Mouse (Mus musculus) lung, postnatal 0 days (tissue): ENCODE data around the gene Ecpas. TPM values are rescaled to one million over a fixed set of nuclear protein-coding genes. Genes with fewer than 3 reads are reported as not detected.

Experiments
- ATAC-seq: fragments of 200-750 bp; cut with Nextera tagmentation; 2 replicates; pipeline ENCODE4 v1.8.0; 2017; ENCODE audit warnings: moderate library complexity
- DNase-seq: peaks from one replicate; pipeline ENCODE4 v3.0.0-alpha.2; 2016; ENCODE audit warnings: low spot score
- H3K27ac ChIP-seq: fragments of 300-500 bp; sonication (generic); 2 replicates; pipeline ENCODE4 v1.5.1; 2014; ENCODE audit warnings: antibody characterized with exemption, mild to moderate bottlenecking, low read length, mixed read lengths
- H3K27me3 ChIP-seq: fragments of 300-500 bp; sonication (generic); replicated peaks from 2 replicates; pipeline ENCODE4 v1.6.1; 2014; ENCODE audit warnings: low read length, mixed read lengths; ENCODE audit not compliant: insufficient read depth
- H3K36me3 ChIP-seq: fragments of 300-500 bp; sonication (generic); 2 replicates; pipeline ENCODE4 v1.6.1; 2014; ENCODE audit warnings: low read length, mixed read lengths; ENCODE audit not compliant: insufficient read depth
- H3K4me1 ChIP-seq: fragments of 300-500 bp; sonication (generic); 2 replicates; pipeline ENCODE4 v1.6.1; 2014; ENCODE audit warnings: antibody characterized with exemption, low read depth, low read length, mixed read lengths; ENCODE audit not compliant: insufficient read depth
- H3K4me2 ChIP-seq: fragments of 300-500 bp; sonication (generic); replicated peaks from 2 replicates; pipeline ENCODE4 v1.6.1; 2014; ENCODE audit warnings: low read depth, mild to moderate bottlenecking, low read length, moderate library complexity, mixed read lengths
- H3K4me3 ChIP-seq: fragments of 300-500 bp; sonication (generic); 2 replicates; pipeline ENCODE4 v1.5.1; 2014; ENCODE audit warnings: low read depth, low read length
- H3K9ac ChIP-seq: fragments of 300-500 bp; sonication (generic); replicated peaks from 2 replicates; pipeline ENCODE4 v1.6.1; 2014; ENCODE audit warnings: low read depth, mild to moderate bottlenecking
- H3K9me3 ChIP-seq: fragments of 300-500 bp; sonication (generic); 2 replicates; pipeline ENCODE4 v1.6.1; 2016; ENCODE audit warnings: low read length, mixed read lengths
- CTCF ChIP-seq: IDR thresholded peaks from 2 replicates; pipeline ENCODE4 v1.5.1; 2016; ENCODE audit warnings: antibody characterized with exemption, mild to moderate bottlenecking
- EP300 ChIP-seq: IDR thresholded peaks from 2 replicates; pipeline ENCODE4 v1.6.1; 2016; ENCODE audit warnings: antibody characterized with exemption, mild to moderate bottlenecking, control low read depth
- WGBS: fragments of 180-500 bp; shearing (Covaris S2); extraction: QIAGEN DNeasy Blood & Tissue Kit; methylation state at CpG from one replicate; pipeline ENCODE4 v1.1.7; 2014; 5-methylcytosine and 5-hydroxymethylcytosine counted together
- polyA plus RNA-seq: library from polyadenylated mRNA; unstranded; fragments of >200 nt; fragmentation: Nextera tagmentation; extraction: Ambion mirVana; gene quantifications from 2 replicates; pipeline ENCODE4 v1.2.1, GENCODE M21; 2015

The Ecpas gene
- polyA plus RNA-seq, 1 experiment from 2014 or later, result 15.8 TPM

- TF ChIP-seq EP300 (no peak), CTCF (no peak)
Observed at GRCm38 (mm10) chr4:58932541-58932940, 20.0 kb upstream of the Ecpas start.

GRCm38 (mm10) chr4:58927661-58928060 lies 15.1 kb upstream of the Ecpas start:
- 65% methylated on average over 3 of the region's 3 CpGs for WGBS
- TF ChIP-seq CTCF (peak; percentile 50), EP300 (no peak)
- no peak overlapping the region for H3K9ac ChIP-seq

More at GRCm38 (mm10) chr4:58932541-58932940, 20.0 kb upstream of the Ecpas start:
- Histone ChIP-seq H3K27me3 (no peaks in the 10 kb centered on the region), H3K9me3 (no peaks in the 10 kb centered on the region), H3K4me1 (no peaks in the 10 kb centered on the region), H3K27ac (no peak overlapping the region), H3K4me2 (no peak overlapping the region), H3K36me3 (no peaks in the 10 kb centered on the region), H3K9ac (no peak overlapping the region), H3K4me3 (no peak overlapping the region)
- no peak for ATAC-seq
- WGBS, result 77% methylated on average over 6 of the region's 6 CpGs
- DNase-seq, result no peak

GRCm38 (mm10) chr4:58926120-58926519 lies 13.6 kb upstream of the Ecpas start:
- Histone ChIP-seq H3K9ac (no peak overlapping the region), H3K4me3 (no peak overlapping the region), H3K4me1 (no peaks in the 10 kb centered on the region), H3K4me2 (no peak overlapping the region), H3K27ac (no peak overlapping the region), H3K27me3 (no peaks in the 10 kb centered on the region), H3K36me3 (no peaks in the 10 kb centered on the region), H3K9me3 (no peaks in the 10 kb centered on the region)
- TF ChIP-seq EP300, result no peak
- TF ChIP-seq CTCF, result no peak
- DNase-seq (no peak), ATAC-seq (no peak)
- WGBS, result 37% methylated on average over 2 of the region's 2 CpGs

More at GRCm38 (mm10) chr4:58927661-58928060, 15.1 kb upstream of the Ecpas start:
- no peaks in the 10 kb centered on the region for H3K9me3 ChIP-seq
- ATAC-seq (no peak), DNase-seq (no peak)
- no peaks in the 10 kb centered on the region for H3K4me1 ChIP-seq
- no peaks in the 10 kb centered on the region for H3K36me3 ChIP-seq
- no peaks in the 10 kb centered on the region for H3K27me3 ChIP-seq
- no peak overlapping the region for H3K4me3 ChIP-seq
- no peak overlapping the region for H3K27ac ChIP-seq
- H3K4me2 ChIP-seq, result no peak overlapping the region

- DNase-seq (no peak), ATAC-seq (no peak)
- Histone ChIP-seq H3K27me3 (no peaks in the 10 kb centered on the region), H3K9me3 (no peaks in the 10 kb centered on the region), H3K36me3 (no peaks in the 10 kb centered on the region), H3K4me2 (no peak overlapping the region), H3K27ac (no peak overlapping the region), H3K4me1 (no peaks in the 10 kb centered on the region), H3K9ac (no peak overlapping the region), H3K4me3 (no peak overlapping the region)
- TF ChIP-seq CTCF (no peak), EP300 (no peak)
- 42% methylated on average over 5 of the region's 5 CpGs for whole genome bisulfite sequencing
Observed at GRCm38 (mm10) chr4:58925664-58926063, 13.1 kb upstream of the Ecpas start.

GRCm38 (mm10) chr4:58923933-58924332 lies 11.4 kb upstream of the Ecpas start:
- no peaks in the 10 kb centered on the region for H3K4me1 ChIP-seq
- H3K27me3 ChIP-seq, result no peaks in the 10 kb centered on the region
- H3K4me3 ChIP-seq, result no peak overlapping the region
- H3K4me2 ChIP-seq, result no peak overlapping the region
- H3K9me3 ChIP-seq, result no peaks in the 10 kb centered on the region
- no peak for DNase-seq
- WGBS, result 60% methylated on average over 2 of the region's 2 CpGs
- no peak for TF ChIP-seq EP300
- TF ChIP-seq CTCF, result no peak
- no peak overlapping the region for H3K27ac ChIP-seq
- H3K36me3 ChIP-seq, result no peaks in the 10 kb centered on the region
- no peak for ATAC-seq
- H3K9ac ChIP-seq, result no peak overlapping the region

- WGBS, result 73% methylated on average over 8 of the region's 8 CpGs
Observed at GRCm38 (mm10) chr4:58915081-58915826, 2.7 kb upstream of the Ecpas start.

More at GRCm38 (mm10) chr4:58915081-58915826, 2.7 kb upstream of the Ecpas start:
- Histone ChIP-seq H3K36me3 (no peaks in the 10 kb centered on the region), H3K4me1 (peaks cover 4% of the 10 kb centered on the region; the same call in 1 of the 2 replicates), H3K4me2 (no peak overlapping the region), H3K9ac (no peak overlapping the region), H3K4me3 (no peak overlapping the region), H3K27ac (no peak overlapping the region), H3K9me3 (no peaks in the 10 kb centered on the region), H3K27me3 (no peaks in the 10 kb centered on the region)
- TF ChIP-seq CTCF, result no peak
- no peak for TF ChIP-seq EP300
- DNase-seq (no peak), ATAC-seq (no peak)
